ENCODE assay signal across 16 mouse cellular contexts in the genomic region with DNA sequence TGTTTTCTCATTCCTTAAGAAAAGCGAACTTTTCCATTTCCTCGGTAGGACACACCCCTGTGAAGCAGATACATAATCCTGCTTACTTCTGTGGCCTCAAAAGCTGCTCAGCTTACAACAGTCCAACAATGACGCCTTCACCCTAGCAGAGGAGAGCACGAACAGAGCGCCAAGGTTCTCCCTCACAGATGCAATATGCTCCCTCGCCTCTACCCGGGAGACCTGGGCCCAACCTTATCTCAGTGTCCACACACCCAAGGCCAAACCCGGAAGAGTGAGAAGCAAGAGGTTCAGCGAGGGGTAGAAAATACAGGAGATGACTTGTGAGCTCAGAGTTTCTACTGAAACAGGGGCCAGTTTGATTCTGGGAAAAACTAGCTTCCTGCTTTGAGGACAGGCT. TPM values are rescaled to one million over a fixed set of nuclear protein-coding genes. Genes with fewer than 3 reads are reported as not detected.
A peak's percentile ranks its signal among the peaks of the same experiment; 100 is the strongest.
DNase-seq lines count a peak whose midpoint lies in the region; ATAC-seq and TF ChIP-seq lines count a peak whose summit lies in the region.
"Had no signal": no experiment of that assay in that cellular context is flagged by ENCODE, and none has a peak within 500 bp of the region (broad histone marks: within the 10 kb centered on the region; RNA-seq: fewer than 3 reads in every experiment).

No protein-coding gene starts in this region.

- DNase-seq in embryonic facial prominence, embryonic 10.5 days (ENCODE audit: low spot score) = no peak
- DNase-seq in MEL (ENCODE audit: low read depth, low spot score) (peak; percentile 52), MN1 (ENCODE audit: low spot score) (no peak)
- no peak for DNase-seq in liver, postnatal 0 days
- DNase-seq in ovary, adult 18-20 months (ENCODE audit: low spot score) = no peak
- no peak for DNase-seq in lung, postnatal 25 days (ENCODE audit: low spot score)
- DNase-seq: cerebellum, adult 11 months; cerebellum, postnatal 25 days had no signal

- WGBS in embryonic facial prominence, embryonic 12.5 days = 66% methylated on average over 9 of the region's 9 CpGs
- WGBS in embryonic facial prominence, embryonic 10.5 days = 77% methylated on average over 9 of the region's 9 CpGs
- WGBS in intestine, embryonic 16.5 days = 61% methylated on average over 9 of the region's 9 CpGs
- WGBS in liver, postnatal 0 days (ENCODE audit: insufficient replicate concordance) = 40% methylated on average over 9 of the region's 9 CpGs

- no peaks in the 10 kb centered on the region for H3K4me1 ChIP-seq in embryonic facial prominence, embryonic 12.5 days
- peaks cover 1% of the 10 kb centered on the region; the same call in 1 of the 2 replicates for H3K4me1 ChIP-seq in embryonic facial prominence, embryonic 10.5 days
- H3K4me1 ChIP-seq in MEL (ENCODE audit: control insufficient read depth in 1 of 2, insufficient read depth in 2 of 2, low read length in 2 of 2) = peaks cover 10 to 21% of the 10 kb centered on the region in 2 experiments
- H3K4me1 ChIP-seq in intestine, embryonic 16.5 days (ENCODE audit: control insufficient read depth, insufficient read depth, low read length) = peaks cover 9% of the 10 kb centered on the region; the same call in 1 of the 2 replicates
- H3K4me1 ChIP-seq in liver, postnatal 0 days (ENCODE audit: insufficient read depth) = 0 out of 2 replicates have a peak, but pooled peaks cover 2% of the 10 kb centered on the region

- no peaks in the 10 kb centered on the region for H3K79me2 ChIP-seq in MEL (ENCODE audit: control insufficient read depth, insufficient read depth, low read length, poor library complexity)

- no peak for TF ChIP-seq POLR2A in MEL (IDR thresholded peaks at IDR 0.05; ENCODE audit: control insufficient read depth in 1 of 2, insufficient read depth in 1 of 2, low read depth in 1 of 2, low read length in 2 of 2, poor library complexity in 1 of 2)

- H3K9ac ChIP-seq in embryonic facial prominence, embryonic 12.5 days = no peak overlapping the region
- peak overlapping the region; percentile 13; the same call in 1 of the 2 replicates for H3K9ac ChIP-seq in MEL (ENCODE audit: control insufficient read depth, low read depth, low read length, poor library complexity, severe bottlenecking)
- no peak overlapping the region for H3K9ac ChIP-seq in intestine, embryonic 16.5 days (ENCODE audit: low read depth, low read length)
- no peak overlapping the region for H3K9ac ChIP-seq in liver, postnatal 0 days (replicated peaks)

- peak in 1 of 2 experiments; percentile 19; a peak in 1 of 4 replicates for TF ChIP-seq EP300 in MEL (IDR thresholded peaks at IDR 0.05; ENCODE audit: low read depth in 1 of 2, low read length in 2 of 2)
- TF ChIP-seq EP300 in liver, postnatal 0 days (IDR thresholded peaks at IDR 0.05; ENCODE audit: low read depth) = no peak

- no peaks in the 10 kb centered on the region for H3K36me3 ChIP-seq in embryonic facial prominence, embryonic 12.5 days
- no peaks in the 10 kb centered on the region for H3K36me3 ChIP-seq in embryonic facial prominence, embryonic 10.5 days (replicated peaks)
- peaks cover 0 to 11% of the 10 kb centered on the region in 2 experiments; a peak in 2 of 4 replicates for H3K36me3 ChIP-seq in MEL (ENCODE audit: control insufficient read depth in 1 of 2, insufficient read depth in 2 of 2, low read length in 2 of 2)
- H3K36me3 ChIP-seq in intestine, embryonic 16.5 days (ENCODE audit: control insufficient read depth, insufficient read depth, low read length) = no peaks in the 10 kb centered on the region
- H3K36me3 ChIP-seq in liver, postnatal 0 days (replicated peaks; ENCODE audit: insufficient read depth, low read length) = no peaks in the 10 kb centered on the region

- H3K27me3 ChIP-seq in embryonic facial prominence, embryonic 12.5 days = no peaks in the 10 kb centered on the region
- H3K27me3 ChIP-seq in embryonic facial prominence, embryonic 10.5 days (replicated peaks; ENCODE audit: low read depth, poor library complexity, severe bottlenecking) = peaks cover 10% of the 10 kb centered on the region; the same call in 1 of the 2 replicates
- no peaks in the 10 kb centered on the region; a peak in 1 of 4 replicates for H3K27me3 ChIP-seq in MEL (ENCODE audit: control insufficient read depth in 1 of 2, insufficient read depth in 2 of 2, low read length in 2 of 2)
- no peaks in the 10 kb centered on the region for H3K27me3 ChIP-seq in intestine, embryonic 16.5 days (replicated peaks; ENCODE audit: control insufficient read depth, insufficient read depth, low read length)
- H3K27me3 ChIP-seq in liver, postnatal 0 days (ENCODE audit: insufficient read depth, low read length) = no peaks in the 10 kb centered on the region
- H3K27me3 ChIP-seq: CH12.LX had no signal

- no peak overlapping the region for H3K4me3 ChIP-seq in embryonic facial prominence, embryonic 12.5 days
- no peak overlapping the region for H3K4me3 ChIP-seq in embryonic facial prominence, embryonic 10.5 days
- 0 out of 4 replicates have a peak overlapping the region, but pooled peaks of 1 of the 2 experiments have one; percentile 13 for H3K4me3 ChIP-seq in MEL (ENCODE audit: control insufficient read depth in 1 of 2, insufficient read depth in 1 of 2, low read depth in 2 of 2, low read length in 2 of 2)
- H3K4me3 ChIP-seq in intestine, embryonic 16.5 days (ENCODE audit: low read length) = no peak overlapping the region
- H3K4me3 ChIP-seq in liver, postnatal 0 days (ENCODE audit: low read depth, low read length) = no peak overlapping the region
- H3K4me3 ChIP-seq: layer of hippocampus, adult 2 months had no signal

- no peak for TF ChIP-seq RAD21 in MEL (IDR thresholded peaks at IDR 0.05; ENCODE audit: low read depth, low read length)

- TF ChIP-seq CTCF in MEL (IDR thresholded peaks at IDR 0.05 in 2 of 3, conservative IDR thresholded peaks at IDR 0.05 in 1 of 3; ENCODE audit: control insufficient read depth in 1 of 3, insufficient read depth in 1 of 3, low read depth in 2 of 3, low read length in 3 of 3, poor library complexity in 1 of 3, severe bottlenecking in 1 of 3) = no peak
- no peak for TF ChIP-seq CTCF in liver, postnatal 0 days (IDR thresholded peaks at IDR 0.05; ENCODE audit: low read depth)

- no peak overlapping the region for H3K4me2 ChIP-seq in embryonic facial prominence, embryonic 12.5 days (replicated peaks)
- H3K4me2 ChIP-seq in intestine, embryonic 16.5 days (ENCODE audit: low read depth, low read length) = no peak overlapping the region
- H3K4me2 ChIP-seq in liver, postnatal 0 days (ENCODE audit: low read depth, low read length) = no peak overlapping the region

- no peaks in the 10 kb centered on the region for H3K9me3 ChIP-seq in embryonic facial prominence, embryonic 12.5 days
- no peaks in the 10 kb centered on the region for H3K9me3 ChIP-seq in embryonic facial prominence, embryonic 10.5 days
- H3K9me3 ChIP-seq in MEL (replicated peaks; ENCODE audit: insufficient read depth, low read length) = no peaks in the 10 kb centered on the region
- no peaks in the 10 kb centered on the region for H3K9me3 ChIP-seq in intestine, embryonic 16.5 days (ENCODE audit: control insufficient read depth, low read length)
- no peaks in the 10 kb centered on the region for H3K9me3 ChIP-seq in liver, postnatal 0 days (ENCODE audit: low read length)

- H3K27ac ChIP-seq in embryonic facial prominence, embryonic 12.5 days = peak overlapping the region; percentile 41; the same call in 1 of the 2 replicates
- H3K27ac ChIP-seq in embryonic facial prominence, embryonic 10.5 days (replicated peaks) = no peak overlapping the region
- no peak overlapping the region for H3K27ac ChIP-seq in MEL (ENCODE audit: control insufficient read depth, low read depth, low read length)
- H3K27ac ChIP-seq in intestine, embryonic 16.5 days (ENCODE audit: low read length) = peak overlapping the region; percentile 73
- 0 out of 2 replicates have a peak overlapping the region, but pooled peaks have one; percentile 16 for H3K27ac ChIP-seq in liver, postnatal 0 days (ENCODE audit: low read depth)
- H3K27ac ChIP-seq: kidney, postnatal 0 days; layer of hippocampus, adult 2 months had no signal

- no peak for ATAC-seq in embryonic facial prominence, embryonic 12.5 days (ENCODE audit: insufficient number of reproducible peaks, insufficient read depth, low FRiP score, low TSS enrichment)
- ATAC-seq in intestine, embryonic 16.5 days = peak; percentile 28
- peak; percentile 26; the same call in 1 of the 2 replicates for ATAC-seq in liver, postnatal 0 days
- ATAC-seq: forebrain, embryonic 14.5 days; lung, postnatal 0 days had no signal

TF ChIP-seq in MEL, 35 proteins besides CTCF, POLR2A, EP300 and RAD21 (continues in another document):
- TF ChIP-seq MEF2A (IDR thresholded peaks at IDR 0.05; ENCODE audit: extremely low read depth, insufficient replicate concordance, low read depth, low read length, poor library complexity, severe bottlenecking) (no peak), MAZ (IDR thresholded peaks at IDR 0.05; ENCODE audit: low read depth, low read length) (no peak), CHD1 (IDR thresholded peaks at IDR 0.05; ENCODE audit: low read depth, low read length) (no peak), MXI1 (IDR thresholded peaks at IDR 0.05; ENCODE audit: low read depth, low read length) (no peak), MYC (IDR thresholded peaks at IDR 0.05; ENCODE audit: low read depth, low read length) (no peak), BHLHE40 (IDR thresholded peaks at IDR 0.05; ENCODE audit: borderline replicate concordance, low read depth, low read length) (no peak), USF2 (IDR thresholded peaks at IDR 0.05; ENCODE audit: borderline replicate concordance in 1 of 2, insufficient read depth in 1 of 2, low read depth in 1 of 2, low read length in 2 of 2) (no peak)

RNA-seq across cellular contexts. Expression of gene Clic6, which starts 3.8 kb away (rescaled TPM):
- 4.0 and 4.4 TPM in 2 replicates for polyA plus RNA-seq in embryonic facial prominence, embryonic 12.5 days (2016; fragmentation: Nextera tagmentation; extraction: Ambion mirVana)
- 5.0 and 5.6 TPM in 2 replicates for polyA plus RNA-seq in embryonic facial prominence, embryonic 10.5 days (2016; fragmentation: Nextera tagmentation; extraction: Ambion mirVana)
- total RNA-seq in MEL (2012; rRNA removed) = not detected in 2 replicates
- not detected for polyA plus RNA-seq in MEL (2012; ENCODE audit: insufficient read depth in 1 of 2, insufficient read length in 2 of 2, low read depth in 1 of 2, low replicate concordance in 2 of 2, missing spikeins in 1 of 2)
- polyA plus RNA-seq in intestine, embryonic 16.5 days (2015; fragmentation: Nextera tagmentation; extraction: Ambion mirVana) = 57.4 and 76.6 TPM in 2 replicates
- 0.31 and 0.32 TPM in 2 replicates for polyA plus RNA-seq in liver, postnatal 0 days (2015; fragmentation: Nextera tagmentation; extraction: Ambion mirVana)
- total RNA-seq: hematopoietic stem cell, adult 5-6 weeks had no signal

RNA-seq across cellular contexts. Expression of gene Rcan1, which starts 18.7 kb away (rescaled TPM):
- polyA plus RNA-seq in embryonic facial prominence, embryonic 12.5 days (2016; fragmentation: Nextera tagmentation; extraction: Ambion mirVana) = 36.7 and 38.6 TPM in 2 replicates
- 32.8 and 38.2 TPM in 2 replicates for polyA plus RNA-seq in embryonic facial prominence, embryonic 10.5 days (2016; fragmentation: Nextera tagmentation; extraction: Ambion mirVana)
- total RNA-seq in MEL (2012; rRNA removed) = 7.5 and 9.5 TPM in 2 replicates
- polyA plus RNA-seq in MEL (2012; ENCODE audit: insufficient read depth in 1 of 2, insufficient read length in 2 of 2, low read depth in 1 of 2, low replicate concordance in 2 of 2, missing spikeins in 1 of 2) = 10 to 100 TPM in 1 of 2 experiments, not detected in 1; 14.6 TPM
- polyA plus RNA-seq in intestine, embryonic 16.5 days (2015; fragmentation: Nextera tagmentation; extraction: Ambion mirVana) = 23.6 and 28.1 TPM in 2 replicates
- 9.9 and 12.0 TPM in 2 replicates for polyA plus RNA-seq in liver, postnatal 0 days (2015; fragmentation: Nextera tagmentation; extraction: Ambion mirVana)

Comparison
In these comparisons a context has a peak if more than half of its experiments do, and no peak if none do; other contexts are left out.
1. H3K27ac ChIP-seq: peak in embryonic facial prominence, embryonic 12.5 days (single experiment), intestine, embryonic 16.5 days (single experiment) and liver, postnatal 0 days (single experiment); none in embryonic facial prominence, embryonic 10.5 days (single experiment) and MEL (single experiment).